Mouse (Mus musculus) limb, embryonic 13.5 days (tissue): ENCODE measurements around the gene Prox1. TPM values are rescaled to one million over a fixed set of nuclear protein-coding genes. Genes with fewer than 3 reads are reported as not detected.

Source experiments
- ATAC-seq: fragments of 200-750 bp; cut with Nextera tagmentation; 2 replicates; pipeline ENCODE4 v1.8.0; 2017; ENCODE audit warnings: low read depth, moderate number of reproducible peaks, moderate TSS enrichment; ENCODE audit not compliant: low FRiP score
- H3K27ac ChIP-seq: fragments of 300-500 bp; sonication (generic); 2 replicates; pipeline ENCODE4 v1.5.1; 2015; ENCODE audit warnings: inconsistent platforms, mild to moderate bottlenecking, moderate library complexity
- H3K27me3 ChIP-seq: fragments of 300-500 bp; sonication (generic); 2 replicates; pipeline ENCODE4 v1.6.1; 2015; ENCODE audit warnings: mild to moderate bottlenecking, inconsistent platforms
- H3K36me3 ChIP-seq: fragments of 300-500 bp; sonication (generic); 2 replicates; pipeline ENCODE4 v1.6.1; 2015; ENCODE audit warnings: inconsistent platforms, mild to moderate bottlenecking, moderate library complexity
- H3K4me1 ChIP-seq: fragments of 300-500 bp; sonication (generic); 2 replicates; pipeline ENCODE4 v1.6.1; 2015; ENCODE audit warnings: inconsistent platforms
- H3K4me2 ChIP-seq: fragments of 300-500 bp; sonication (generic); replicated peaks from 2 replicates; pipeline ENCODE4 v1.6.1; 2015; ENCODE audit warnings: inconsistent platforms, mild to moderate bottlenecking, moderate library complexity
- H3K4me3 ChIP-seq: fragments of 300-500 bp; sonication (generic); 2 replicates; pipeline ENCODE4 v1.5.1; 2015; ENCODE audit warnings: moderate library complexity, mild to moderate bottlenecking, inconsistent platforms
- H3K9ac ChIP-seq: fragments of 300-500 bp; sonication (generic); 2 replicates; pipeline ENCODE4 v1.6.1; 2015; ENCODE audit warnings: mild to moderate bottlenecking, inconsistent platforms
- H3K9me3 ChIP-seq: fragments of 300-500 bp; sonication (generic); 2 replicates; pipeline ENCODE4 v1.6.1; 2016; ENCODE audit warnings: inconsistent platforms
- WGBS: fragments of 180-500 bp; shearing (Covaris S2); methylation state at CpG from one replicate; pipeline ENCODE4 v1.1.7; 2015; 5-methylcytosine and 5-hydroxymethylcytosine counted together
- polyA plus RNA-seq: library from polyadenylated mRNA; unstranded; fragments of >200 nt; fragmentation: Nextera tagmentation; extraction: Ambion mirVana; gene quantifications from 2 replicates; pipeline ENCODE4 v1.2.1, GENCODE M21; 2015

Prox1 gene
- polyA plus RNA-seq, 1 experiment from 2014 or later: 3.7 TPM

GRCm38 (mm10) chr1:190171750-190172149 is 1.2 kb upstream of the Prox1 start:
- Histone ChIP-seq H3K4me2 (no peak overlapping the region), H3K36me3 (no peaks in the 10 kb centered on the region)
- WGBS: under 1% methylated on average over 12 of the region's 12 CpGs

DNA sequence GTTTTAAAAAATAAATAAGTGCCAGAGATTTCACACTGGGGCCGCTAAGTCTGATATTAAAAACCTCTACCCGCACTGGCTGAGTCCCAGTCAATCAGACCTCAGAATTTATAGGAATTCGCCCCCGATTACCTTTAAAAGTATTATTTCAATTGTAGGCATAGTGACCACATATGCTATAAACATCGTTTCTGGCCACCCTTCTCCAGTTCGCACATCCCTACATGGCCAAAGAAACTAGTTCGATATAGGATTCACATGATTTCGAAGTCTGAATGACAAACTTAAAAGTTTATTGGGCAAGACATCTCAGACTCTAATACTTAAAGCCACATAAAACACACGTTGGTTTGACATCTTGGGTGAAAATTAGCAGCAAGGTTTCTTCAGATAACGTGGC is 827 bp upstream of the Prox1 start:
- no peak for ATAC-seq
- Histone ChIP-seq H3K9ac (no peak overlapping the region), H3K4me1 (peaks cover 52% of the 10 kb centered on the region), H3K36me3 (no peaks in the 10 kb centered on the region), H3K4me2 (peak overlapping the region; percentile 89), H3K27ac (no peak overlapping the region), H3K9me3 (no peaks in the 10 kb centered on the region), H3K4me3 (peak overlapping the region; percentile 61), H3K27me3 (peaks cover 91% of the 10 kb centered on the region)
- WGBS: 4% methylated on average over 10 of the region's 10 CpGs

More at GRCm38 (mm10) chr1:190171750-190172149, 1.2 kb upstream of the Prox1 start:
- ATAC-seq: no peak
- Histone ChIP-seq H3K9ac (no peak overlapping the region), H3K4me1 (peaks cover 52% of the 10 kb centered on the region), H3K27ac (no peak overlapping the region), H3K27me3 (peaks cover 93% of the 10 kb centered on the region), H3K9me3 (no peaks in the 10 kb centered on the region), H3K4me3 (no peak overlapping the region; the same call in 1 of the 2 replicates)

DNA sequence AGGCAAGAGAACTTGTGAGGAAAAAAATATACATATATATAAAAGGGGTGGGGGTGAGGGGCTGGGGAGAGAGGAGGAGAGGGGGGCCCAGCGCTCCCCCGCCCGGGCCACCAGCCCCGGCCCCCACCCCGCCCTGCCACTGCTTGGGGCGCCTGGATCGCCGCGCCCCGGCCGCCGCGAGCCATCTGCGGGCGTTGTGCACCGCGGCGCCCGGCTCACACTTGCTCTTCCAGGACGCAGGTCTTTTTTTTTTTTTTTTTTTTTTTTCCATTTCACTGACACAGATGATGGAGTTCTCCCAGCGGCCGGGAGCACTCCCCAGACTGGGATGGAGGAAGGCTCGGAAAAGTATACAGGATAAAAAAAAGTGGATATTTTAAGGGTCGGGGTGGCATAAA is 304 bp upstream of the Prox1 start:
- Histone ChIP-seq H3K27ac (no peak overlapping the region), H3K27me3 (peaks cover 91% of the 10 kb centered on the region), H3K9me3 (no peaks in the 10 kb centered on the region), H3K4me3 (peak overlapping the region; percentile 61), H3K36me3 (no peaks in the 10 kb centered on the region), H3K4me1 (peaks cover 52% of the 10 kb centered on the region), H3K4me2 (peak overlapping the region; percentile 89), H3K9ac (peak overlapping the region; percentile 45; the same call in 1 of the 2 replicates)
- WGBS: 0% methylated on average over 23 of the region's 24 CpGs
- 0 out of 2 replicates have a peak, but pooled peaks have one; percentile 9 for ATAC-seq

- no peak for ATAC-seq
- Histone ChIP-seq H3K9ac (peak overlapping the region; percentile 63), H3K4me3 (peak overlapping the region; percentile 61), H3K9me3 (no peaks in the 10 kb centered on the region), H3K27ac (no peak overlapping the region; the same call in 1 of the 2 replicates), H3K4me1 (peaks cover 37% of the 10 kb centered on the region), H3K36me3 (no peaks in the 10 kb centered on the region), H3K4me2 (peak overlapping the region; percentile 89), H3K27me3 (peaks cover 87% of the 10 kb centered on the region)
- WGBS: under 1% methylated on average over 48 of the region's 51 CpGs
Measured at GRCm38 (mm10) chr1:190168761-190169671, 1.5 kb downstream of the Prox1 start.

- Histone ChIP-seq H3K4me1 (peaks cover 30% of the 10 kb centered on the region), H3K9ac (no peak overlapping the region), H3K27ac (no peak overlapping the region), H3K27me3 (peaks cover 83% of the 10 kb centered on the region), H3K4me3 (peak overlapping the region; percentile 61), H3K9me3 (no peaks in the 10 kb centered on the region), H3K4me2 (peak overlapping the region; percentile 89), H3K36me3 (no peaks in the 10 kb centered on the region)
- 0% methylated on average over 4 of the region's 4 CpGs for WGBS
- ATAC-seq: no peak
Measured at GRCm38 (mm10) chr1:190168115-190168514, 2.4 kb downstream of the Prox1 start.

DNA sequence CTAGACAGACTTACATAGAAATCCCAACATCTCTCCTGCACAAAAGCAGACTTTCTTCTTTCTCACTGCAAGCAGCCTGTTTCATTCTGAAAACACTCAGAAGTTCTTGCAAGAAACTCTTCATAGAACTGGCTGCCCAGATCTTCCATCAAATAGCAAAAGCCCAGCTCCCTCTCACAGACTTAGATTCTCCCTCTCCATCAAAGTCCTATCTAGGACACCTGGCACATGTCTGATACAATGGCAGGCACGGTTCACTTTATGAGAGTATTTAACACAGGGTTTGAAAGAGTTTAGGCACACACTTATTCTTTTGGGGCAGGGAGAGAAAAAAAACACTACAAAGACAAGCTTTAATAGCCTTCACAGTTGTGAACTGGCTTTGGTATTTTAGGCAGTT is 2.9 kb downstream of the Prox1 start:
- H3K27ac ChIP-seq: no peak overlapping the region
- ATAC-seq: no peak
- peaks cover 82% of the 10 kb centered on the region for H3K27me3 ChIP-seq
- no peak overlapping the region for H3K9ac ChIP-seq
- H3K4me2 ChIP-seq: peak overlapping the region; percentile 89; the same call in 1 of the 2 replicates
- H3K4me3 ChIP-seq: no peak overlapping the region
- no peaks in the 10 kb centered on the region for H3K9me3 ChIP-seq
- peaks cover 25% of the 10 kb centered on the region for H3K4me1 ChIP-seq
- WGBS: 0% methylated on average over 1 of the region's 1 CpGs
- no peaks in the 10 kb centered on the region for H3K36me3 ChIP-seq

DNA sequence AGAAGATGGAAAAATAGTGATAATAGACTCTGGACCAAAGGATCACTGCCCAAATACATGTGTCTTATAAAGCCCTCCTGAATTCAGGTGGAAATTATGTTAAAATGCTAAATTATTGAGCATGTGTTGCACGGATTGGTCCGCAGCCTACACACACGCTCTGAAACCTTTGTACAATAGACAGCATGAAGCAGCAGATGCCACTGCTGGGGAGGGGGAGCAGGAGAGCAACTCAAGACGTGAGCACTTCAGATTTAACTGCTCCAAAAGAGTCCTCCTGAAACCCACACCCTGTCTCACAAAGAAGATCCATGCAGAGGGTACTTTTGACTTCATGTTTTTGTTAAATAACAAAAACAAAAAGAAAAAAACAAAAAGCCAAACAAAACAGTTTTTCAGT is 5.0 kb downstream of the Prox1 start:
- ATAC-seq: no peak
- H3K4me2 ChIP-seq: no peak overlapping the region
- peaks cover 22% of the 10 kb centered on the region for H3K4me1 ChIP-seq
- H3K36me3 ChIP-seq: no peaks in the 10 kb centered on the region
- H3K9ac ChIP-seq: no peak overlapping the region
- H3K9me3 ChIP-seq: no peaks in the 10 kb centered on the region
- H3K27me3 ChIP-seq: peaks cover 72% of the 10 kb centered on the region
- 45% methylated on average over 4 of the region's 4 CpGs for WGBS
- H3K4me3 ChIP-seq: no peak overlapping the region
- no peak overlapping the region for H3K27ac ChIP-seq

DNA sequence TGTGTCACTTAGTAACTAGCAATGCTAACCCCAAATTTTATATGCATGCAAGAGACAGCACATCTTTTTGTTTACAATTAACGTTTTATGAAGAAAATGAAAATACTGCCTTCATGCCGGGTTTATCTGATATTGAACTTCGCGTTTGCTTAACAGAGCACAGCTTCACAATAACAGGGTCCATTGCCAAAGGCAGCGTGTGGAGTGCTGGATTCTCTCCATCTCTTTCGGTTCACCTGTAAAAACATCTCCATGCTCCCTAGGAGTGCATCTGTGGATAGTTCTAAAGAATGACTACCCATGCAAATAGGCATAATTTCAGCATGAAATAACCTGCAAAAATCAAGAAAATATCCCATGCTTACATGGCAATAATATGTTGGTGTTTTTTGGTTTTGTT is 7.0 kb downstream of the Prox1 start:
- Histone ChIP-seq H3K4me1 (peaks cover 6% of the 10 kb centered on the region; the same call in 1 of the 2 replicates), H3K27ac (no peak overlapping the region), H3K4me2 (no peak overlapping the region), H3K9ac (no peak overlapping the region), H3K9me3 (no peaks in the 10 kb centered on the region), H3K4me3 (no peak overlapping the region), H3K27me3 (peaks cover 68% of the 10 kb centered on the region), H3K36me3 (no peaks in the 10 kb centered on the region)
- ATAC-seq: no peak
- 85% methylated on average over 6 of the region's 6 CpGs for WGBS

- no peak overlapping the region for H3K9ac ChIP-seq
- 80% methylated on average over 19 of the region's 19 CpGs for WGBS
- no peak overlapping the region for H3K27ac ChIP-seq
- no peak for ATAC-seq
- no peaks in the 10 kb centered on the region for H3K4me1 ChIP-seq
- no peak overlapping the region for H3K4me2 ChIP-seq
- H3K27me3 ChIP-seq: peaks cover 65% of the 10 kb centered on the region
- H3K36me3 ChIP-seq: no peaks in the 10 kb centered on the region
- H3K9me3 ChIP-seq: no peaks in the 10 kb centered on the region
- H3K4me3 ChIP-seq: no peak overlapping the region
Measured at GRCm38 (mm10) chr1:190161708-190162465, 8.6 kb downstream of the Prox1 start.

DNA sequence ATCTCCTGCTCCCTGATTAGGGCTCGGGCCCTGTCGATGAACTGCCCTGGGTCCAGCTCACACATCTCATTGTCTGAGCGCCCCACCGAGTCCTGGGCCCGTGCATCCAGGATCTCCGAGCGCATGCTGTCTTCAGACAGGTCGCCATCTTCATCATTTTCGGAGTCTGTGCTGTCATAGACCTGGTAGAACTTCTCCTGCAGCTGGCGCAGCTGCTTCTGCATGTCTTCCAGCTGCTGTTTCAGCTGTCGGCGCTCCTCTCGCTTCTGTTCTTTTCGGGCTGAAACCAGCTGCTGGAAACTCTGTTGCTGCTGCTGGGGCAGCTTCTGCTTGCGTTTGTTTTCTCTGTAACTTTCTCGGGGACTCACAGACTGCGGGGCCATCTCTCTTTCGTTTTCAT is 9.2 kb downstream of the Prox1 start:
- Histone ChIP-seq H3K4me1 (no peaks in the 10 kb centered on the region), H3K27ac (no peak overlapping the region), H3K27me3 (peaks cover 68% of the 10 kb centered on the region), H3K9me3 (no peaks in the 10 kb centered on the region), H3K9ac (no peak overlapping the region), H3K36me3 (no peaks in the 10 kb centered on the region), H3K4me3 (no peak overlapping the region), H3K4me2 (no peak overlapping the region)
- peak; percentile 51; the same call in 1 of the 2 replicates for ATAC-seq
- WGBS: 78% methylated on average over 18 of the region's 18 CpGs

GRCm38 (mm10) chr1:190159457-190159856 is 11.1 kb downstream of the Prox1 start:
- H3K9me3 ChIP-seq: no peaks in the 10 kb centered on the region
- no peaks in the 10 kb centered on the region for H3K4me1 ChIP-seq
- H3K9ac ChIP-seq: no peak overlapping the region
- no peak for ATAC-seq
- peaks cover 64% of the 10 kb centered on the region for H3K27me3 ChIP-seq
- H3K4me3 ChIP-seq: no peak overlapping the region
- no peak overlapping the region for H3K4me2 ChIP-seq
- H3K36me3 ChIP-seq: no peaks in the 10 kb centered on the region
- H3K27ac ChIP-seq: no peak overlapping the region
- WGBS: 64% methylated on average over 11 of the region's 11 CpGs

- whole genome bisulfite sequencing: 22% methylated on average over 8 of the region's 8 CpGs
- no peaks in the 10 kb centered on the region for H3K36me3 ChIP-seq
- ATAC-seq: no peak
- H3K9me3 ChIP-seq: no peaks in the 10 kb centered on the region
- no peaks in the 10 kb centered on the region for H3K4me1 ChIP-seq
- peaks cover 65% of the 10 kb centered on the region for H3K27me3 ChIP-seq
- no peak overlapping the region for H3K4me3 ChIP-seq
- H3K9ac ChIP-seq: no peak overlapping the region
- H3K4me2 ChIP-seq: no peak overlapping the region
- no peak overlapping the region for H3K27ac ChIP-seq
Measured at GRCm38 (mm10) chr1:190155751-190156150, 14.8 kb downstream of the Prox1 start.
